Mouse (Mus musculus) intestine, embryonic 15.5 days (tissue): ENCODE measurements around the gene Usmg5. TPM values are rescaled to one million over a fixed set of nuclear protein-coding genes. Genes with fewer than 3 reads are reported as not detected.
"Not testable (repeated sequence)": the region's sequence is repeated elsewhere in the genome, so short reads cannot be mapped to it uniquely, and the experiment has no call there.

Experiments used
- ATAC-seq: fragments of 200-750 bp; cut with Nextera tagmentation; 2 replicates; pipeline ENCODE4 v1.8.0; 2017; ENCODE audit warnings: moderate TSS enrichment, moderate library complexity
- H3K27ac ChIP-seq: fragments of 300-500 bp; sonication (generic); 2 replicates; pipeline ENCODE4 v1.5.1; 2015; ENCODE audit warnings: mild to moderate bottlenecking, inconsistent platforms
- H3K27me3 ChIP-seq: fragments of 300-500 bp; sonication (generic); replicated peaks from 2 replicates; pipeline ENCODE4 v1.6.1; 2015; ENCODE audit warnings: inconsistent platforms
- H3K36me3 ChIP-seq: fragments of 300-500 bp; sonication (generic); 2 replicates; pipeline ENCODE4 v1.6.1; 2015; ENCODE audit warnings: inconsistent platforms
- H3K4me1 ChIP-seq: fragments of 300-500 bp; sonication (generic); replicated peaks from 2 replicates; pipeline ENCODE4 v1.6.1; 2015; ENCODE audit warnings: inconsistent platforms
- H3K4me2 ChIP-seq: fragments of 300-500 bp; sonication (generic); replicated peaks from 2 replicates; pipeline ENCODE4 v1.6.1; 2015; ENCODE audit warnings: mild to moderate bottlenecking, inconsistent platforms
- H3K4me3 ChIP-seq: fragments of 300-500 bp; sonication (generic); replicated peaks from 2 replicates; pipeline ENCODE4 v1.5.1; 2015; ENCODE audit warnings: inconsistent platforms
- H3K9ac ChIP-seq: fragments of 300-500 bp; sonication (generic); 2 replicates; pipeline ENCODE4 v1.6.1; 2015; ENCODE audit warnings: inconsistent platforms
- H3K9me3 ChIP-seq: fragments of 300-500 bp; sonication (generic); 2 replicates; pipeline ENCODE4 v1.6.1; 2016; ENCODE audit warnings: inconsistent platforms
- WGBS: fragments of 180-500 bp; shearing (Covaris S2); methylation state at CpG from one replicate; pipeline ENCODE4 v1.1.7; 2015; 5-methylcytosine and 5-hydroxymethylcytosine counted together
- polyA plus RNA-seq: library from polyadenylated mRNA; unstranded; fragments of >200 nt; fragmentation: Nextera tagmentation; extraction: Ambion mirVana; gene quantifications from 2 replicates; pipeline ENCODE4 v1.2.1, GENCODE M21; 2015

Usmg5 gene
- polyA plus RNA-seq = 1,509 and 1,736 TPM in 2 replicates

DNA sequence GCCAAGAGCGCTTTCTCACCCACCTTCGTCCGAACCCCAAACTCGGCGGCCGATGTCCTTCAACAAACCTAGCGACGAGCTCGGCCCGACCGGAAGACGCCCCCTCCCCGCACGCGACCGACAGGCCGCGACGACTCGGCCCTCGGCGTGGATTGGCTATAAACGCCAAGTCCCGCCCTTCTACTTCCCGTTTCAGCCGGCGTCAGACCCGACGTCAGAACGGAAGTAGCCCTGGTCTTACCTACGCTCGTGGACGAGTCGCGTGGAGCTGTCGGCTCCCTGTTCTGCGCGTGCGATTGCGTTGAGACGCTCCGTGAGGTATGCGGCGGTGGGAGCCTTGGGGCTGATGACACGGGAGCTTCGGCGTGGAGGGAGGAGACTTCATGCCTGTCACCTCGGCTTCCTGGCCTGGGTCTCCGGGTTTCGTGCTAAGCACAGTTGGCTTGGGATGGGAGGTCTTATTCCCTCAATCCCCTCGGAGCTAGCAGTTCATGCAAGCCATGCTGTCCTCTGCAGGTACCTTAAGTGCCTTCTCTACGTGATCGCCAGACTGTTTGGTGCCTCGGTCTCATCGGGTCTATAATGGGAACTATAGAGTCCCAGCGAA, at the start of gene Usmg5, which contains the start of gene Pdcd11:
Gene Usmg5 (minus strand): TSS at position 98 of the 607 bp plus-strand sequence.
Gene Pdcd11 (plus strand): TSS at position 219 of the 607 bp plus-strand sequence.
- peak within 1 kb of the TSS; percentile 89 for H3K4me3 ChIP-seq
- H3K4me2 ChIP-seq = peak within 1 kb of the TSS; percentile 67
- H3K9ac ChIP-seq = peak within 1 kb of the TSS; percentile 98
- peaks cover 11% of the 10 kb centered on the region; the same call in 1 of the 2 replicates for H3K4me1 ChIP-seq
- H3K27me3 ChIP-seq = no peaks in the 10 kb centered on the region
- WGBS = under 1% methylated on average over 56 of the region's 56 CpGs
- peaks cover 4% of the 10 kb centered on the region; the same call in 1 of the 2 replicates for H3K36me3 ChIP-seq
- H3K9me3 ChIP-seq = no peaks in the 10 kb centered on the region
- ATAC-seq = peak; percentile 100
- H3K27ac ChIP-seq = peak within 1 kb of the TSS; percentile 83

DNA sequence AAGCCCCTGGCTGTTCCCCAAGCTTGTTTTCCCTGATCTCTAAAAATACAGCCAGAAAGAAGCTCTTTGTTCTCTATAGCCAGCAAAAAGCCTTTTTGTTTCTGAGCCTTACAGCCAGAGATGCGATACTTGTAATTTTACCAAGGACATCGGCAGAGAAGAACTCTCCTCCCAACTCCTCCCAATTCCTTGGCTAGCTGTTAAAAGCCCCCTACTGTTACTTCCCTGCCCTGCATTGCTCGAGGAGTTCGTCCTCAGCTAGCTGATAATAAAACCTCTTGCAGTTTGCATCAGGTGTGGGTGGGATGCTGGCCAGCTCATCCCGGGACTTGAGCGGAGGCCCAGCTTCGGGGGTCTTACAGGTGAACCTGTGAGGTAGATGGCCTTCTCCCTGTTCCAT, 49.2 kb upstream of the Usmg5 start:
- ATAC-seq, H3K27ac ChIP-seq, H3K36me3 ChIP-seq, H3K9me3 ChIP-seq, H3K27me3 ChIP-seq, H3K4me2 ChIP-seq, H3K4me3 ChIP-seq, H3K9ac ChIP-seq: not testable (repeated sequence)
- WGBS = 32% methylated on average over 7 of the region's 7 CpGs
- H3K4me1 ChIP-seq = peaks cover 25% of the 10 kb centered on the region

GRCm38 (mm10) chr19:47137771-47138421, 47.4 kb upstream of the Usmg5 start, which contains the start of gene Calhm2:
Gene Calhm2, minus strand, starts transcription at chr19:47138294.
- no peaks in the 10 kb centered on the region for H3K27me3 ChIP-seq

GRCm38 (mm10) chr19:47137051-47137581, 46.7 kb upstream of the Usmg5 start:
- Histone ChIP-seq H3K9ac (peak overlapping the region; percentile 58), H3K27me3 (no peaks in the 10 kb centered on the region), H3K4me1 (peaks cover 25% of the 10 kb centered on the region), H3K27ac (peak overlapping the region; percentile 85), H3K36me3 (peaks cover 9% of the 10 kb centered on the region; the same call in 1 of the 2 replicates), H3K9me3 (no peaks in the 10 kb centered on the region), H3K4me2 (peak overlapping the region; percentile 71), H3K4me3 (peak overlapping the region; percentile 40)
- 12% methylated on average over 6 of the region's 6 CpGs for WGBS
- peak; percentile 75 for ATAC-seq

More at GRCm38 (mm10) chr19:47137771-47138421, 47.4 kb upstream of the Usmg5 start, which contains the start of gene Calhm2:
- Histone ChIP-seq H3K4me1 (peaks cover 25% of the 10 kb centered on the region), H3K4me2 (peak within 1 kb of the TSS; percentile 71), H3K9ac (peak within 1 kb of the TSS; percentile 58), H3K9me3 (no peaks in the 10 kb centered on the region), H3K36me3 (peaks cover 6% of the 10 kb centered on the region; the same call in 1 of the 2 replicates), H3K4me3 (peak within 1 kb of the TSS; percentile 40), H3K27ac (peak within 1 kb of the TSS; percentile 85)
- peak; percentile 79 for ATAC-seq
- 3% methylated on average over 26 of the region's 28 CpGs for WGBS

GRCm38 (mm10) chr19:47136170-47136569, 45.7 kb upstream of the Usmg5 start:
- Histone ChIP-seq H3K9me3 (no peaks in the 10 kb centered on the region), H3K36me3 (peaks cover 9% of the 10 kb centered on the region; the same call in 1 of the 2 replicates), H3K27ac (no peak overlapping the region), H3K4me3 (no peak overlapping the region), H3K27me3 (no peaks in the 10 kb centered on the region), H3K4me1 (peaks cover 25% of the 10 kb centered on the region), H3K9ac (no peak overlapping the region), H3K4me2 (peak overlapping the region; percentile 71; the same call in 1 of the 2 replicates)
- 87% methylated on average over 5 of the region's 5 CpGs for WGBS
- no peak for ATAC-seq

GRCm38 (mm10) chr19:47135568-47135967, 45.1 kb upstream of the Usmg5 start:
- Histone ChIP-seq H3K4me3 (no peak overlapping the region), H3K36me3 (peaks cover 13% of the 10 kb centered on the region), H3K9me3 (no peaks in the 10 kb centered on the region), H3K27me3 (no peaks in the 10 kb centered on the region), H3K4me1 (peaks cover 25% of the 10 kb centered on the region), H3K4me2 (no peak overlapping the region), H3K27ac (no peak overlapping the region), H3K9ac (no peak overlapping the region)
- no peak for ATAC-seq
- 90% methylated on average over 17 of the region's 17 CpGs for WGBS

- 78% methylated on average over 7 of the region's 7 CpGs for WGBS
- Histone ChIP-seq H3K27me3 (no peaks in the 10 kb centered on the region), H3K4me1 (peaks cover 16% of the 10 kb centered on the region), H3K36me3 (peaks cover 37% of the 10 kb centered on the region), H3K4me3 (no peak overlapping the region), H3K27ac (no peak overlapping the region), H3K9ac (no peak overlapping the region), H3K4me2 (no peak overlapping the region), H3K9me3 (no peaks in the 10 kb centered on the region)
- no peak for ATAC-seq
These were observed 42.7 kb upstream of the Usmg5 start for GRCm38 (mm10) chr19:47133161-47133560.

DNA sequence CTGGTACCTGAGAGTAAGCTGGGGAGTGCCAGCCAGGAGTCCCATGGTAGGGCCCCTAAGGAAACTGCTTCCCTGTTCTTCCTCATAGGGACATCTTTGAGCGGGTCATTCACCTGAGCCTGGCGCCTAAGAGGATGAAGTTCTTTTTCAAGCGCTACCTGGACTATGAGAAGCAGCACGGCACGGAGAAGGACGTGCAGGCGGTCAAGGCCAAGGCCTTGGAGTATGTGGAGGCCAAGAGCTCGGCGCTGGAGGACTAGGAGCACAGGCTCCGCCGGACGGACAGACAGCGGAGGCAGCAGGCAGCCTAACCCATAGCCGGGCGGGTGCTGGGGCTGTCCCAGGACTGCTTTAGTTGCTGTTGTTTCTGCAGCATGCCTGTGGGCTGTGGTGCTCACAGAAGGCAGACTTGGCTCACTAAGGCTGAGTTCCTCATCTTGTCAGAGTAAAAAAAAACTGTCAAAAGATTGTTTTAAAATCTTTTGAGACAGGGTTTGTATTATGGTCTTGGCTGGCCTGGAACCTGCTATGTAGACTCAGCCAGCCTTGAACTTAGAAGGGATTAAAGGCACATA, 40.2 kb upstream of the Usmg5 start:
- Histone ChIP-seq H3K36me3 (peaks cover 53% of the 10 kb centered on the region), H3K27me3 (no peaks in the 10 kb centered on the region), H3K9me3 (no peaks in the 10 kb centered on the region), H3K4me2 (no peak overlapping the region), H3K4me3 (no peak overlapping the region), H3K9ac (no peak overlapping the region), H3K27ac (no peak overlapping the region), H3K4me1 (no peaks in the 10 kb centered on the region; the same call in 1 of the 2 replicates)
- 94% methylated on average over 15 of the region's 15 CpGs for WGBS
- no peak for ATAC-seq

- Histone ChIP-seq H3K27ac (no peak overlapping the region), H3K36me3 (peaks cover 64% of the 10 kb centered on the region), H3K4me2 (no peak overlapping the region), H3K4me1 (no peaks in the 10 kb centered on the region; the same call in 1 of the 2 replicates), H3K9ac (no peak overlapping the region), H3K27me3 (no peaks in the 10 kb centered on the region), H3K9me3 (no peaks in the 10 kb centered on the region), H3K4me3 (no peak overlapping the region)
- ATAC-seq = no peak
- 91% methylated on average over 11 of the region's 11 CpGs for WGBS
These were observed 38.4 kb upstream of the Usmg5 start for GRCm38 (mm10) chr19:47128835-47129234.

DNA sequence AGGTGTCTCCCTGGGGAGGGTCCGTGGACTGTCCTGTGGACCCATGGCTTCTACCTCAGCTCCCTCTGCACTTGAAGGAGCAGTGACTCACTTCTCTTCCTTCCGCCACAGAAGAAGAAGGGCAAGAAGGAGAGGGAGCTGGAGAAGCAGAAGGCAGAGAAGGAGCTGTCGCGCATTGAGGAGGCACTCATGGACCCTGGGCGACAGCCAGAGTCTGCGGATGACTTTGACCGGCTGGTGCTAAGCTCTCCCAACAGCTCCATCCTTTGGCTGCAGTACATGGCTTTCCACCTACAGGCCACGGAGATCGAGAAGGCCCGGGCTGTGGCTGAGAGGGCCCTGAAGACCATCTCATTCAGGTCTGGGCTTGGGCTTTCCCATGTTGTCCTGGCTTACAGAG, 37.7 kb upstream of the Usmg5 start:
- no peaks in the 10 kb centered on the region; the same call in 1 of the 2 replicates for H3K4me1 ChIP-seq
- H3K4me2 ChIP-seq = no peak overlapping the region
- H3K36me3 ChIP-seq = peaks cover 65% of the 10 kb centered on the region
- H3K27me3 ChIP-seq = no peaks in the 10 kb centered on the region
- no peak overlapping the region for H3K27ac ChIP-seq
- no peak for ATAC-seq
- no peak overlapping the region for H3K4me3 ChIP-seq
- WGBS = 91% methylated on average over 10 of the region's 10 CpGs
- H3K9ac ChIP-seq = no peak overlapping the region
- no peaks in the 10 kb centered on the region for H3K9me3 ChIP-seq

- no peaks in the 10 kb centered on the region for H3K27me3 ChIP-seq
- no peak for ATAC-seq
- 29% methylated on average over 2 of the region's 2 CpGs for WGBS
- no peak overlapping the region for H3K9ac ChIP-seq
- H3K4me1 ChIP-seq = no peaks in the 10 kb centered on the region
- no peak overlapping the region for H3K4me3 ChIP-seq
- H3K4me2 ChIP-seq = no peak overlapping the region
- H3K36me3 ChIP-seq = peaks cover 54% of the 10 kb centered on the region
- H3K27ac ChIP-seq = no peak overlapping the region
- no peaks in the 10 kb centered on the region for H3K9me3 ChIP-seq
These were observed 32.4 kb upstream of the Usmg5 start for GRCm38 (mm10) chr19:47122802-47123201.

GRCm38 (mm10) chr19:47121054-47121453, 30.6 kb upstream of the Usmg5 start:
- Histone ChIP-seq H3K27me3 (no peaks in the 10 kb centered on the region), H3K4me2 (no peak overlapping the region), H3K4me3 (no peak overlapping the region), H3K9ac (no peak overlapping the region), H3K4me1 (no peaks in the 10 kb centered on the region), H3K27ac (no peak overlapping the region), H3K9me3 (no peaks in the 10 kb centered on the region), H3K36me3 (peaks cover 51% of the 10 kb centered on the region)
- no peak for ATAC-seq
- 47% methylated on average over 4 of the region's 4 CpGs for WGBS
